Mouse (Mus musculus) heart, embryonic 13.5 days (tissue): Measurements from ENCODE around the gene Ptpra. TPM values are rescaled to one million over a fixed set of nuclear protein-coding genes. Genes with fewer than 3 reads are reported as not detected.
"Not testable (repeated sequence)": the region's sequence is repeated elsewhere in the genome, so short reads cannot be mapped to it uniquely, and the experiment has no call there.

Experiments
- ATAC-seq: fragments of 200-750 bp; cut with Nextera tagmentation; 2 replicates; pipeline ENCODE4 v1.8.0; 2017; ENCODE audit warnings: moderate TSS enrichment; ENCODE audit not compliant: insufficient number of reproducible peaks, low FRiP score, low TSS enrichment; ENCODE audit errors: extremely low read depth
- H3K27ac ChIP-seq: fragments of 300-500 bp; sonication (generic); replicated peaks from 2 replicates; pipeline ENCODE4 v1.5.1; 2015; ENCODE audit warnings: moderate library complexity, mild to moderate bottlenecking, inconsistent platforms
- H3K27me3 ChIP-seq: fragments of 300-500 bp; sonication (generic); replicated peaks from 2 replicates; pipeline ENCODE4 v1.6.1; 2015; ENCODE audit warnings: mild to moderate bottlenecking, inconsistent platforms
- H3K36me3 ChIP-seq: fragments of 300-500 bp; sonication (generic); 2 replicates; pipeline ENCODE4 v1.6.1; 2015; ENCODE audit warnings: mild to moderate bottlenecking, inconsistent platforms
- H3K4me1 ChIP-seq: fragments of 300-500 bp; sonication (generic); 2 replicates; pipeline ENCODE4 v1.6.1; 2015; ENCODE audit warnings: inconsistent platforms
- H3K4me2 ChIP-seq: fragments of 300-500 bp; sonication (generic); 2 replicates; pipeline ENCODE4 v1.6.1; 2015; ENCODE audit warnings: inconsistent platforms, mild to moderate bottlenecking, moderate library complexity
- H3K4me3 ChIP-seq: fragments of 300-500 bp; sonication (generic); 2 replicates; pipeline ENCODE4 v1.5.1; 2015; ENCODE audit warnings: moderate library complexity, mild to moderate bottlenecking, inconsistent platforms
- H3K9ac ChIP-seq: fragments of 300-500 bp; sonication (generic); 2 replicates; pipeline ENCODE4 v1.6.1; 2015; ENCODE audit warnings: inconsistent platforms, mild to moderate bottlenecking, moderate library complexity
- H3K9me3 ChIP-seq: fragments of 300-500 bp; sonication (generic); 2 replicates; pipeline ENCODE4 v1.6.1; 2016; ENCODE audit warnings: inconsistent platforms
- WGBS: fragments of 180-500 bp; shearing (Covaris S2); methylation state at CpG from one replicate; pipeline ENCODE4 v1.1.7; 2015; ENCODE audit warnings: mixed read lengths; 5-methylcytosine and 5-hydroxymethylcytosine counted together
- polyA plus RNA-seq: library from polyadenylated mRNA; unstranded; fragments of >200 nt; fragmentation: Nextera tagmentation; extraction: Ambion mirVana; gene quantifications from 2 replicates; pipeline ENCODE4 v1.2.1, GENCODE M21; 2015

The Ptpra gene
- polyA plus RNA-seq, 1 experiment from 2014 or later, result 64.0 TPM

- no peaks in the 10 kb centered on the region for H3K9me3 ChIP-seq
- peaks cover 6% of the 10 kb centered on the region for H3K4me1 ChIP-seq
- no peaks in the 10 kb centered on the region for H3K27me3 ChIP-seq
- H3K27ac ChIP-seq, result no peak overlapping the region
- H3K36me3 ChIP-seq, result peaks cover 63% of the 10 kb centered on the region
- H3K9ac ChIP-seq, result no peak overlapping the region
- no peak overlapping the region for H3K4me2 ChIP-seq
- no peak overlapping the region for H3K4me3 ChIP-seq
- WGBS, result 64% methylated on average over 2 of the region's 2 CpGs
- ATAC-seq, result no peak
These were observed 107.9 kb downstream of the Ptpra start for GRCm38 (mm10) chr2:130558015-130558414.

GRCm38 (mm10) chr2:130563212-130564055, 113.4 kb downstream of the Ptpra start, which contains the start of gene Mrps26:
TSS of gene Mrps26 (plus strand) at chr2:130563742.
- H3K4me3 ChIP-seq, result peak within 1 kb of the TSS; percentile 84
- no peaks in the 10 kb centered on the region for H3K27me3 ChIP-seq
- H3K4me2 ChIP-seq, result peak within 1 kb of the TSS; percentile 81
- under 1% methylated on average over 61 of the region's 61 CpGs for WGBS
- peaks cover 17% of the 10 kb centered on the region for H3K4me1 ChIP-seq
- H3K27ac ChIP-seq, result peak within 1 kb of the TSS; percentile 83
- no peaks in the 10 kb centered on the region for H3K9me3 ChIP-seq
- peak within 1 kb of the TSS; percentile 95 for H3K9ac ChIP-seq
- peak; percentile 94 for ATAC-seq
- H3K36me3 ChIP-seq, result peaks cover 34% of the 10 kb centered on the region

- Histone ChIP-seq H3K4me3 (peak overlapping the region; percentile 84), H3K27me3 (no peaks in the 10 kb centered on the region), H3K27ac (peak overlapping the region; percentile 68), H3K4me2 (peak overlapping the region; percentile 81), H3K9ac (peak overlapping the region; percentile 95), H3K36me3 (peaks cover 31% of the 10 kb centered on the region), H3K4me1 (peaks cover 17% of the 10 kb centered on the region), H3K9me3 (no peaks in the 10 kb centered on the region)
- ATAC-seq, result no peak
- 0% methylated on average over 23 of the region's 23 CpGs for WGBS
These were observed 114.0 kb downstream of the Ptpra start for GRCm38 (mm10) chr2:130564063-130564462.

GRCm38 (mm10) chr2:130564983-130565382, 114.9 kb downstream of the Ptpra start:
- H3K27me3 ChIP-seq, result no peaks in the 10 kb centered on the region
- 88% methylated on average over 8 of the region's 8 CpGs for WGBS
- peaks cover 17% of the 10 kb centered on the region for H3K4me1 ChIP-seq
- peak overlapping the region; percentile 95 for H3K9ac ChIP-seq
- peaks cover 26% of the 10 kb centered on the region for H3K36me3 ChIP-seq
- peak overlapping the region; percentile 81 for H3K4me2 ChIP-seq
- H3K27ac ChIP-seq, result no peak overlapping the region
- H3K4me3 ChIP-seq, result peak overlapping the region; percentile 84
- no peak for ATAC-seq
- H3K9me3 ChIP-seq, result no peaks in the 10 kb centered on the region

GRCm38 (mm10) chr2:130568921-130569320, 118.8 kb downstream of the Ptpra start:
- Histone ChIP-seq H3K9ac (no peak overlapping the region), H3K27ac (no peak overlapping the region), H3K4me1 (peaks cover 9% of the 10 kb centered on the region), H3K4me2 (no peak overlapping the region), H3K9me3 (no peaks in the 10 kb centered on the region), H3K36me3 (peaks cover 24% of the 10 kb centered on the region), H3K4me3 (no peak overlapping the region), H3K27me3 (peaks cover 8% of the 10 kb centered on the region)
- ATAC-seq, result no peak
- WGBS, result 75% methylated on average over 4 of the region's 4 CpGs

GRCm38 (mm10) chr2:130569926-130570325, 119.8 kb downstream of the Ptpra start:
- Histone ChIP-seq H3K27me3 (peaks cover 18% of the 10 kb centered on the region), H3K9me3 (no peaks in the 10 kb centered on the region), H3K27ac (no peak overlapping the region), H3K36me3 (peaks cover 23% of the 10 kb centered on the region), H3K4me1 (peaks cover 1% of the 10 kb centered on the region), H3K4me3 (no peak overlapping the region), H3K9ac (no peak overlapping the region), H3K4me2 (no peak overlapping the region)
- ATAC-seq, result no peak

GRCm38 (mm10) chr2:130574960-130575359, 124.9 kb downstream of the Ptpra start:
- Histone ChIP-seq H3K9ac (no peak overlapping the region), H3K27me3 (peaks cover 69% of the 10 kb centered on the region), H3K4me2 (no peak overlapping the region), H3K4me3 (no peak overlapping the region), H3K9me3 (no peaks in the 10 kb centered on the region), H3K36me3 (no peaks in the 10 kb centered on the region), H3K4me1 (peaks cover 20% of the 10 kb centered on the region), H3K27ac (no peak overlapping the region)
- ATAC-seq, result no peak
- 77% methylated on average over 5 of the region's 5 CpGs for WGBS

- H3K4me2 ChIP-seq, result peak within 1 kb of the TSS; percentile 74
- H3K27me3 ChIP-seq, result peaks cover 78% of the 10 kb centered on the region
- 44% methylated on average over 9 of the region's 9 CpGs for WGBS
- H3K27ac ChIP-seq, result no peak within 1 kb of the TSS
- ATAC-seq, result no peak
- H3K9me3 ChIP-seq, result no peaks in the 10 kb centered on the region
- H3K4me1 ChIP-seq, result peaks cover 29% of the 10 kb centered on the region
- H3K36me3 ChIP-seq, result no peaks in the 10 kb centered on the region
- H3K4me3 ChIP-seq, result peak within 1 kb of the TSS; percentile 50
- peak within 1 kb of the TSS; percentile 70 for H3K9ac ChIP-seq
These were observed 125.8 kb downstream of the Ptpra start, which contains the start of gene Oxt for GRCm38 (mm10) chr2:130575873-130576272. TSS of gene Oxt (plus strand) at chr2:130576173.

- not testable (repeated sequence) for H3K9me3 ChIP-seq, H3K36me3 ChIP-seq, ATAC-seq, H3K27ac ChIP-seq
- 2% methylated on average over 32 of the region's 32 CpGs for WGBS
- Histone ChIP-seq H3K4me2 (peak overlapping the region; percentile 74), H3K27me3 (peaks cover 85% of the 10 kb centered on the region), H3K4me3 (peak overlapping the region; percentile 50), H3K9ac (peak overlapping the region; percentile 70), H3K4me1 (peaks cover 36% of the 10 kb centered on the region)
These were observed 126.5 kb downstream of the Ptpra start for GRCm38 (mm10) chr2:130576564-130576963.

- Histone ChIP-seq H3K4me1 (peaks cover 36% of the 10 kb centered on the region), H3K9ac (peak overlapping the region; percentile 70)
- WGBS, result 6% methylated on average over 9 of the region's 9 CpGs
These were observed 126.9 kb downstream of the Ptpra start for GRCm38 (mm10) chr2:130577021-130577420.

GRCm38 (mm10) chr2:130577632-130578031, 127.6 kb downstream of the Ptpra start:
- H3K27me3 ChIP-seq, result peaks cover 96% of the 10 kb centered on the region
- WGBS, result 7% methylated on average over 12 of the region's 12 CpGs
- 0 out of 2 replicates have a peak overlapping the region, but pooled peaks have one; percentile 7 for H3K9ac ChIP-seq
- H3K4me2 ChIP-seq, result peak overlapping the region; percentile 35
- peak overlapping the region; percentile 50; the same call in 1 of the 2 replicates for H3K4me3 ChIP-seq
- peaks cover 42% of the 10 kb centered on the region for H3K4me1 ChIP-seq
- no peak for ATAC-seq
- H3K36me3 ChIP-seq, result no peaks in the 10 kb centered on the region
- no peak overlapping the region for H3K27ac ChIP-seq
- no peaks in the 10 kb centered on the region for H3K9me3 ChIP-seq

More at GRCm38 (mm10) chr2:130577021-130577420, 126.9 kb downstream of the Ptpra start:
- Histone ChIP-seq H3K36me3 (no peaks in the 10 kb centered on the region), H3K27me3 (peaks cover 89% of the 10 kb centered on the region), H3K4me3 (peak overlapping the region; percentile 50), H3K9me3 (no peaks in the 10 kb centered on the region), H3K4me2 (peak overlapping the region; percentile 74), H3K27ac (no peak overlapping the region)
- no peak for ATAC-seq
